Mouse (Mus musculus) left cerebral cortex, adult 18-20 months (tissue): Measurements from ENCODE around the gene Nploc4. TPM values are rescaled to one million over a fixed set of nuclear protein-coding genes. Genes with fewer than 3 reads are reported as not detected.

Experiments used
- DNase-seq, 2 experiments: peaks; one replicate each; pipeline ENCODE4 v3.0.0; 2021 to 2022; ENCODE audit warnings: low spot score in 2 of 2, mixed read lengths in 1 of 2
- microRNA-seq, 2 experiments: library from miRNA; unstranded; fragments of <30 nt; microRNA quantifications; one replicate each; pipeline ENCODE4 v1.2.0; 2021
- total RNA-seq, 2 experiments: library from RNA; stranded (reverse); gene quantifications; 2 replicates each; pipeline ENCODE4 v1.2.3; 2021

Gene Nploc4
- total RNA-seq, 2 experiments from 2014 or later = 65.2 TPM

- no peak for DNase-seq
Measured at GRCm38 (mm10) chr11:120342656-120343160, 94.8 kb downstream of the Nploc4 start.

GRCm38 (mm10) chr11:120341661-120342060 lies 95.8 kb downstream of the Nploc4 start:
- DNase-seq = no peak

- DNase-seq = no peak
Measured at GRCm38 (mm10) chr11:120339978-120340513, 97.5 kb downstream of the Nploc4 start.

- no peak for DNase-seq
Measured at GRCm38 (mm10) chr11:120338786-120339185, 98.7 kb downstream of the Nploc4 start.

GRCm38 (mm10) chr11:120337447-120337846 lies 100.1 kb downstream of the Nploc4 start:
- DNase-seq = no peak

- no peak for DNase-seq
Measured at GRCm38 (mm10) chr11:120335431-120336021, 102.0 kb downstream of the Nploc4 start.

Small RNA genes within 50 kb of the gene (microRNA-seq; reads per million reads assigned to microRNA genes)
- gene Gm23419 = 0 reads per million in 2 experiments
- 1.1 to 1.2 reads per million in 2 experiments for gene Mir6935

Other genes starting within 250 kb of the Nploc4 start
- 10 to 100 TPM; 18.8 to 19.0 TPM for gene Bahcc1, start 204.8 kb downstream of the Nploc4 start, total RNA-seq
- 1,000 to 10,000 TPM; 1,195 to 1,258 TPM for gene Actg1, start 89.2 kb downstream of the Nploc4 start, total RNA-seq
- not detected for gene Fscn2, start 76.2 kb downstream of the Nploc4 start, total RNA-seq
- gene Faap100, start 58.9 kb downstream of the Nploc4 start, total RNA-seq = 10 to 100 TPM; 11.6 to 15.6 TPM
- 1 to 10 TPM; 1.8 to 3.3 TPM for gene Tspan10, start 4.9 kb upstream of the Nploc4 start, total RNA-seq
- under 1 TPM; 0.40 to 0.58 TPM for gene Pde6g, start 15.8 kb upstream of the Nploc4 start, total RNA-seq
- 10 to 100 TPM; 13.0 to 16.4 TPM for gene Oxld1, start 20.4 kb upstream of the Nploc4 start, total RNA-seq
- gene Ccdc137, start 20.4 kb upstream of the Nploc4 start, total RNA-seq = 10 to 100 TPM; 26.4 to 29.1 TPM
- gene Arl16, start 29.9 kb upstream of the Nploc4 start, total RNA-seq = 10 to 100 TPM; 47.2 to 49.7 TPM
- gene Mrpl12, start 46.9 kb upstream of the Nploc4 start, total RNA-seq = 10 to 100 TPM; 64.4 to 74.4 TPM
- 10 to 100 TPM; 19.6 to 22.6 TPM for gene Slc25a10, start 54.1 kb upstream of the Nploc4 start, total RNA-seq
- gene Gcgr, start 93.0 kb upstream of the Nploc4 start, total RNA-seq = under 1 TPM in 1 of 2 experiments, not detected in 1; 0.52 TPM
- gene Mcrip1, start 112.0 kb upstream of the Nploc4 start, total RNA-seq = 10 to 100 TPM; 74.9 to 77.0 TPM
- gene Ppp1r27, start 113.4 kb upstream of the Nploc4 start, total RNA-seq = not detected
- 100 to 1,000 TPM; 127 to 129 TPM for gene P4hb, start 135.5 kb upstream of the Nploc4 start, total RNA-seq
- gene Arhgdia, start 143.9 kb upstream of the Nploc4 start, total RNA-seq = 100 to 1,000 TPM; 310 to 324 TPM
- gene Alyref, start 160.7 kb upstream of the Nploc4 start, total RNA-seq = 10 to 100 TPM; 60.8 to 62.9 TPM
- 10 to 100 TPM; 95.1 to 98.8 TPM for gene Anapc11, start 160.7 kb upstream of the Nploc4 start, total RNA-seq
- 1 to 10 TPM in 1 of 2 experiments, not detected in 1; 1.3 TPM for gene Npb, start 170.8 kb upstream of the Nploc4 start, total RNA-seq
- 100 to 1,000 TPM; 124 to 136 TPM for gene Pcyt2, start 180.2 kb upstream of the Nploc4 start, total RNA-seq
- 10 to 100 TPM; 34.9 to 38.6 TPM for gene Sirt7, start 187.5 kb upstream of the Nploc4 start, total RNA-seq
- 10 to 100 TPM; 86.8 to 94.3 TPM for gene Mafg, start 195.9 kb upstream of the Nploc4 start, total RNA-seq
- gene Pycr1, start 206.1 kb upstream of the Nploc4 start, total RNA-seq = 1 to 10 TPM; 1.0 to 1.6 TPM
- gene Myadml2, start 210.4 kb upstream of the Nploc4 start, total RNA-seq = 1 to 10 TPM; 7.3 to 8.2 TPM
- 1 to 10 TPM; 2.7 to 5.0 TPM for gene Notum, start 223.5 kb upstream of the Nploc4 start, total RNA-seq
- 10 to 100 TPM; 51.1 to 57.7 TPM for gene Aspscr1, start 235.3 kb upstream of the Nploc4 start, total RNA-seq